Mouse (Mus musculus): ENCODE data around the gene Rdh8. TPM values are rescaled to one million over a fixed set of nuclear protein-coding genes. Genes with fewer than 3 reads are reported as not detected.

Rdh8 gene
- polyA plus RNA-seq, 1 experiment from 2014 or later: not detected

- Histone ChIP-seq H3K4me1 (peaks cover 25% of the 10 kb centered on the region), H3K27ac (no peak overlapping the region), H3K36me3 (peaks cover 19% of the 10 kb centered on the region), H3K4me2 (no peak overlapping the region), H3K27me3 (replicated peaks) (peaks cover 25% of the 10 kb centered on the region), H3K9me3 (replicated peaks) (no peaks in the 10 kb centered on the region), H3K9ac (no peak overlapping the region), H3K4me3 (no peak overlapping the region)
- ATAC-seq: no peak
- 79% methylated on average over 12 of the region's 12 CpGs for WGBS (ENCODE audit: insufficient replicate concordance)
Observed at GRCm38 (mm10) chr9:20873521-20873920, 55.2 kb downstream of the Rdh8 start.

- Histone ChIP-seq H3K9me3 (replicated peaks) (no peaks in the 10 kb centered on the region), H3K9ac (no peak overlapping the region), H3K4me2 (no peak overlapping the region), H3K27ac (no peak overlapping the region), H3K27me3 (replicated peaks) (0 out of 2 replicates have a peak, but pooled peaks cover 9% of the 10 kb centered on the region), H3K4me1 (peaks cover 31% of the 10 kb centered on the region), H3K4me3 (no peak overlapping the region), H3K36me3 (peaks cover 19% of the 10 kb centered on the region)
- ATAC-seq: no peak
- WGBS (ENCODE audit: insufficient replicate concordance): 70% methylated on average over 23 of the region's 23 CpGs
Observed at GRCm38 (mm10) chr9:20875021-20875790, 56.9 kb downstream of the Rdh8 start.

Other genes starting within 250 kb of the Rdh8 start
- 3.5 and 4.4 TPM in 2 replicates for gene Zfp846, start 237.2 kb upstream of the Rdh8 start, polyA plus RNA-seq (2016; fragmentation: Nextera tagmentation; extraction: Ambion mirVana)
- 307 TPM in 2 replicates for gene Ubl5, start 175.6 kb upstream of the Rdh8 start, polyA plus RNA-seq (2016; fragmentation: Nextera tagmentation; extraction: Ambion mirVana)
- 6.2 and 6.4 TPM in 2 replicates for gene Fbxl12, start 173.7 kb upstream of the Rdh8 start, polyA plus RNA-seq (2016; fragmentation: Nextera tagmentation; extraction: Ambion mirVana)
- 37.2 and 39.0 TPM in 2 replicates for gene Pin1, start 166.4 kb upstream of the Rdh8 start, polyA plus RNA-seq (2016; fragmentation: Nextera tagmentation; extraction: Ambion mirVana)
- 0.28 and 0.32 TPM in 2 replicates for gene Olfm2, start 72.2 kb upstream of the Rdh8 start, polyA plus RNA-seq (2016; fragmentation: Nextera tagmentation; extraction: Ambion mirVana)
- 0.02 and 0.06 TPM in 2 replicates for gene Col5a3, start 3.4 kb upstream of the Rdh8 start, polyA plus RNA-seq (2016; fragmentation: Nextera tagmentation; extraction: Ambion mirVana)
- gene A230050P20Rik, start 50.1 kb downstream of the Rdh8 start, polyA plus RNA-seq (2016; fragmentation: Nextera tagmentation; extraction: Ambion mirVana): 7.9 TPM in 2 replicates
- 10.5 and 11.3 TPM in 2 replicates for gene Angptl6, start 61.2 kb downstream of the Rdh8 start, polyA plus RNA-seq (2016; fragmentation: Nextera tagmentation; extraction: Ambion mirVana)
- gene Ppan, start 69.7 kb downstream of the Rdh8 start, polyA plus RNA-seq (2016; fragmentation: Nextera tagmentation; extraction: Ambion mirVana): 124 and 132 TPM in 2 replicates
- 303 and 313 TPM in 2 replicates for gene Eif3g, start 80.1 kb downstream of the Rdh8 start, polyA plus RNA-seq (2016; fragmentation: Nextera tagmentation; extraction: Ambion mirVana)
- 97.3 and 101 TPM in 2 replicates for gene Dnmt1, start 141.4 kb downstream of the Rdh8 start, polyA plus RNA-seq (2016; fragmentation: Nextera tagmentation; extraction: Ambion mirVana)
- 6.6 and 6.7 TPM in 2 replicates for gene S1pr2, start 158.3 kb downstream of the Rdh8 start, polyA plus RNA-seq (2016; fragmentation: Nextera tagmentation; extraction: Ambion mirVana)
- 89.3 and 91.4 TPM in 2 replicates for gene Mrpl4, start 184.2 kb downstream of the Rdh8 start, polyA plus RNA-seq (2016; fragmentation: Nextera tagmentation; extraction: Ambion mirVana)
- gene Icam1, start 197.5 kb downstream of the Rdh8 start, polyA plus RNA-seq (2016; fragmentation: Nextera tagmentation; extraction: Ambion mirVana): 9.9 TPM in 2 replicates
- 231 and 238 TPM in 2 replicates for gene Icam4, start 210.9 kb downstream of the Rdh8 start, polyA plus RNA-seq (2016; fragmentation: Nextera tagmentation; extraction: Ambion mirVana)
- gene Icam5, start 213.6 kb downstream of the Rdh8 start, polyA plus RNA-seq (2016; fragmentation: Nextera tagmentation; extraction: Ambion mirVana): 0.42 and 0.45 TPM in 2 replicates
- gene Zglp1, start 248.6 kb downstream of the Rdh8 start, polyA plus RNA-seq (2016; fragmentation: Nextera tagmentation; extraction: Ambion mirVana): 0.62 TPM in 1 of 2 replicates, not detected in the other